Mouse (Mus musculus) hindbrain, embryonic 11.5 days (tissue): ENCODE measurements around the gene Shcbp1. TPM values are rescaled to one million over a fixed set of nuclear protein-coding genes. Genes with fewer than 3 reads are reported as not detected.
"Not testable (repeated sequence)": the region's sequence is repeated elsewhere in the genome, so short reads cannot be mapped to it uniquely, and the experiment has no call there.

ENCODE experiments used
- ATAC-seq: fragments of 200-750 bp; cut with Nextera tagmentation; 2 replicates; pipeline ENCODE4 v1.8.0; 2017; ENCODE audit warnings: mild to moderate bottlenecking, moderate TSS enrichment, moderate library complexity; ENCODE audit not compliant: low FRiP score
- DNase-seq: peaks from one replicate; pipeline ENCODE4 v3.0.0-alpha.2; 2015; ENCODE audit warnings: low spot score
- H3K27ac ChIP-seq: fragments of 300-500 bp; sonication (generic); 2 replicates; pipeline ENCODE4 v1.5.1; 2014; ENCODE audit warnings: mild to moderate bottlenecking, low read depth, low read length
- H3K27me3 ChIP-seq: fragments of 300-500 bp; sonication (generic); 2 replicates; pipeline ENCODE4 v1.6.1; 2014; ENCODE audit warnings: mild to moderate bottlenecking, low read length, moderate library complexity, mixed read lengths; ENCODE audit not compliant: control insufficient read depth, insufficient read depth
- H3K36me3 ChIP-seq: fragments of 300-500 bp; sonication (generic); 2 replicates; pipeline ENCODE4 v1.6.1; 2014; ENCODE audit warnings: mild to moderate bottlenecking, low read length, moderate library complexity, mixed read lengths; ENCODE audit not compliant: control insufficient read depth, insufficient read depth
- H3K4me1 ChIP-seq: fragments of 300-500 bp; sonication (generic); replicated peaks from 2 replicates; pipeline ENCODE4 v1.6.1; 2014; ENCODE audit warnings: low read length, mixed read lengths; ENCODE audit not compliant: control insufficient read depth, insufficient read depth
- H3K4me2 ChIP-seq: fragments of 300-500 bp; sonication (generic); replicated peaks from 2 replicates; pipeline ENCODE4 v1.6.1; 2014; ENCODE audit warnings: mild to moderate bottlenecking, low read depth, low read length
- H3K4me3 ChIP-seq: fragments of 300-500 bp; sonication (generic); 2 replicates; pipeline ENCODE4 v1.5.1; 2014; ENCODE audit warnings: low read depth, low read length
- H3K9ac ChIP-seq: fragments of 300-500 bp; sonication (generic); 2 replicates; pipeline ENCODE4 v1.6.1; 2014; ENCODE audit warnings: low read depth, low read length
- H3K9me3 ChIP-seq: fragments of 300-500 bp; sonication (generic); 2 replicates; pipeline ENCODE4 v1.6.1; 2016; ENCODE audit warnings: low read length; ENCODE audit not compliant: control insufficient read depth
- WGBS: fragments of 180-500 bp; shearing (Covaris S2); extraction: QIAGEN DNeasy Blood & Tissue Kit; methylation state at CpG from one replicate; pipeline ENCODE4 v1.1.7; 2014; 5-methylcytosine and 5-hydroxymethylcytosine counted together
- polyA plus RNA-seq: library from polyadenylated mRNA; unstranded; fragments of >200 nt; fragmentation: Nextera tagmentation; extraction: Ambion mirVana; gene quantifications from 2 replicates; pipeline ENCODE4 v1.2.1, GENCODE M21; 2014

Shcbp1 gene
- polyA plus RNA-seq, 1 experiment from 2014 or later: 65.2 TPM

GRCm38 (mm10) chr8:4707916-4708315, 71.5 kb downstream of the Shcbp1 start:
- not testable (repeated sequence) for DNase-seq, H3K27me3 ChIP-seq, H3K4me1 ChIP-seq, H3K4me2 ChIP-seq, H3K36me3 ChIP-seq, H3K27ac ChIP-seq, ATAC-seq, H3K9ac ChIP-seq, H3K9me3 ChIP-seq, H3K4me3 ChIP-seq
- 83% methylated on average over 7 of the region's 7 CpGs for whole genome bisulfite sequencing

- no peak overlapping the region for H3K4me2 ChIP-seq
- no peak for DNase-seq
- H3K4me3 ChIP-seq: no peak overlapping the region
- no peaks in the 10 kb centered on the region for H3K9me3 ChIP-seq
- no peaks in the 10 kb centered on the region for H3K4me1 ChIP-seq
- H3K27me3 ChIP-seq: no peaks in the 10 kb centered on the region
- H3K27ac ChIP-seq: no peak overlapping the region
- no peaks in the 10 kb centered on the region for H3K36me3 ChIP-seq
- no peak for ATAC-seq
- WGBS: 55% methylated on average over 1 of the region's 1 CpGs
- no peak overlapping the region for H3K9ac ChIP-seq
Measured at GRCm38 (mm10) chr8:4691634-4692033, 87.7 kb downstream of the Shcbp1 start.

Other genes with a start within 250 kb of the Shcbp1 start
- gene Zfp958, start 166.4 kb downstream of the Shcbp1 start, polyA plus RNA-seq: 16.1 and 19.5 TPM in 2 replicates